Mouse (Mus musculus): ENCODE data around the gene Hspa1a.
A peak's percentile ranks its signal among the peaks of the same experiment; 100 is the strongest.
"Not testable (repeated sequence)": the region's sequence is repeated elsewhere in the genome, so short reads cannot be mapped to it uniquely, and the experiment has no call there.

Hspa1a gene

GRCm38 (mm10) chr17:35001452-35002152, 29.6 kb upstream of the Hspa1a start:
- DNase-seq (ENCODE audit: extremely low spot score, low read depth, low spot score) = no peak

- peak; percentile 53 for DNase-seq (ENCODE audit: extremely low spot score, low read depth, low spot score)
Measured at GRCm38 (mm10) chr17:35000717-35001451, 28.9 kb upstream of the Hspa1a start, which contains the start of gene Vars. Gene Vars, plus strand, starts transcription at chr17:35000987.

- DNase-seq (ENCODE audit: extremely low spot score, low read depth, low spot score) = not testable (repeated sequence)
Measured at GRCm38 (mm10) chr17:34999871-35000716, 28.1 kb upstream of the Hspa1a start.

GRCm38 (mm10) chr17:34998526-34999430, 26.8 kb upstream of the Hspa1a start:
- DNase-seq (ENCODE audit: extremely low spot score, low read depth, low spot score) = no peak

GRCm38 (mm10) chr17:34997142-34997483, 25.2 kb upstream of the Hspa1a start:
- no peak for DNase-seq (ENCODE audit: extremely low spot score, low read depth, low spot score)

GRCm38 (mm10) chr17:34996411-34997141, 24.6 kb upstream of the Hspa1a start:
- DNase-seq (ENCODE audit: extremely low spot score, low read depth, low spot score) = no peak

- DNase-seq (ENCODE audit: extremely low spot score, low read depth, low spot score) = not testable (repeated sequence)
Measured at GRCm38 (mm10) chr17:34995927-34996326, 24.0 kb upstream of the Hspa1a start.

GRCm38 (mm10) chr17:34995192-34995591, 23.2 kb upstream of the Hspa1a start:
- not testable (repeated sequence) for DNase-seq (ENCODE audit: extremely low spot score, low read depth, low spot score)

GRCm38 (mm10) chr17:34994751-34995150, 22.8 kb upstream of the Hspa1a start:
- DNase-seq (ENCODE audit: extremely low spot score, low read depth, low spot score) = no peak

- no peak for DNase-seq (ENCODE audit: extremely low spot score, low read depth, low spot score)
Measured at GRCm38 (mm10) chr17:34984218-34984617, 12.3 kb upstream of the Hspa1a start.

GRCm38 (mm10) chr17:34982328-34982727, 10.4 kb upstream of the Hspa1a start:
- DNase-seq (ENCODE audit: extremely low spot score, low read depth, low spot score) = no peak

- DNase-seq (ENCODE audit: extremely low spot score, low read depth, low spot score) = peak; percentile 60
Measured at GRCm38 (mm10) chr17:34981690-34982180, 9.8 kb upstream of the Hspa1a start, which contains the start of gene Lsm2. Gene Lsm2, plus strand, starts transcription at chr17:34981862.

- DNase-seq (ENCODE audit: extremely low spot score, low read depth, low spot score) = no peak
Measured at GRCm38 (mm10) chr17:34980655-34981054, 8.7 kb upstream of the Hspa1a start.

- DNase-seq (ENCODE audit: extremely low spot score, low read depth, low spot score) = no peak
Measured at GRCm38 (mm10) chr17:34979631-34980030, 7.7 kb upstream of the Hspa1a start.

- DNase-seq (ENCODE audit: extremely low spot score, low read depth, low spot score) = no peak
Measured at GRCm38 (mm10) chr17:34978239-34978638, 6.3 kb upstream of the Hspa1a start.

- DNase-seq (ENCODE audit: extremely low spot score, low read depth, low spot score) = no peak
Measured at GRCm38 (mm10) chr17:34977000-34977399, 5.0 kb upstream of the Hspa1a start.

- DNase-seq (ENCODE audit: extremely low spot score, low read depth, low spot score) = no peak
Measured at GRCm38 (mm10) chr17:34975581-34976492, 3.9 kb upstream of the Hspa1a start.

- not testable (repeated sequence) for DNase-seq (ENCODE audit: extremely low spot score, low read depth, low spot score)
Measured at GRCm38 (mm10) chr17:34971694-34972068, 275 bp downstream of the Hspa1a start.

Data from hindlimb bud, embryonic 11.5 days (tissue).